Mouse (Mus musculus) heart, embryonic 10.5 days (tissue): Measurements from ENCODE around the gene Samd4b. TPM values are rescaled to one million over a fixed set of nuclear protein-coding genes. Genes with fewer than 3 reads are reported as not detected.

Experiments used
- DNase-seq: peaks from one replicate; pipeline ENCODE4 v3.0.0-alpha.2; 2017; ENCODE audit warnings: low spot score
- H3K27ac ChIP-seq: fragments of 300-500 bp; sonication (generic); 2 replicates; pipeline ENCODE4 v1.5.1; 2016; ENCODE audit warnings: mild to moderate bottlenecking
- H3K27me3 ChIP-seq: fragments of 300-500 bp; sonication (generic); 2 replicates; pipeline ENCODE4 v1.6.1; 2016; ENCODE audit warnings: mild to moderate bottlenecking; ENCODE audit not compliant: poor library complexity, insufficient read depth, severe bottlenecking
- H3K36me3 ChIP-seq: fragments of 300-500 bp; sonication (generic); 2 replicates; pipeline ENCODE4 v1.6.1; 2016; ENCODE audit warnings: mild to moderate bottlenecking, moderate library complexity
- H3K4me1 ChIP-seq: fragments of 300-500 bp; sonication (generic); 2 replicates; pipeline ENCODE4 v1.6.1; 2016; ENCODE audit warnings: mild to moderate bottlenecking
- H3K4me3 ChIP-seq: fragments of 300-500 bp; sonication (generic); 2 replicates; pipeline ENCODE4 v1.5.1; 2016; ENCODE audit warnings: mild to moderate bottlenecking, moderate library complexity
- H3K9me3 ChIP-seq: fragments of 300-500 bp; sonication (generic); 2 replicates; pipeline ENCODE4 v1.6.1; 2016; ENCODE audit warnings: mild to moderate bottlenecking, moderate library complexity
- WGBS: fragments of 180-500 bp; shearing (Covaris S2); methylation state at CpG from one replicate; pipeline ENCODE4 v1.1.7; 2016; 5-methylcytosine and 5-hydroxymethylcytosine counted together
- polyA plus RNA-seq: library from polyadenylated mRNA; unstranded; fragments of >200 nt; fragmentation: Nextera tagmentation; extraction: Ambion mirVana; gene quantifications from 2 replicates; pipeline ENCODE4 v1.2.1, GENCODE M21; 2016

Gene Samd4b
- polyA plus RNA-seq, 1 experiment from 2014 or later, result 29.7 TPM

DNA sequence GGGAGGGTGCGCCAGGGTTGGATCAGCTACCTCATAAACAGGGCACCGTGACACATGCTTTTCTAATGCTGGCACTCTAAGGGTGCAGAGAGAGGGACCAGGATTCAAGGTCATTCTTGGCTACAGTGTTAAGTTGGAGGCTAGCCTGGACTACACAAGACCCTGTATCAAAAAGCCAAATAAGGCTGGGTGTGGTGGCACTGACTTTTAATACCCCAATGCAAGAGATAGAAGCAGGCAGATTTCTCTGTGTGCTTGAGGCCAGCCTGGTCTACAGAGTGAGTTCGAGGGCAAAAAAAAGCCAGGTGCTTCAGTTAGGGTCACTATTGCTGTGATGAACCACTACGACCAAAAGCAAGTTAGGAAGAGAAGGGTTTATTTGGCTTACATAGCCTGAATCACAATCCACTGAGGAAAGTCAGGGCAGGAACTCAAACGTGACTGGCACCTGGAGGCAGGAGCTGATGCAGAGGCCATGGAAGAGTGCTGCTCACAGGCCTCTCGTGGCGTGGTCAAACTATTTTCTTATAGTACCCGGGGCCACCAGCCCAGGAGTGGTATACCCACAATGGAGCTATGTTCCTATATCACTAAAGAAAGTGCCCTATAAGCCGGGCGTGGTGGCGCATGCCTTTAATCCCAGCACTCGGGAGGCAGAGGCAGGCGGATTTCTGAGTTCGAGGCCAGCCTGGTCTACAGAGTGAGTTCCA, 156.0 kb downstream of the Samd4b start:
- Histone ChIP-seq H3K27me3 (peaks cover 4% of the 10 kb centered on the region; the same call in 1 of the 2 replicates), H3K36me3 (no peaks in the 10 kb centered on the region), H3K4me3 (no peak overlapping the region), H3K9me3 (no peaks in the 10 kb centered on the region), H3K27ac (no peak overlapping the region), H3K4me1 (peaks cover 5% of the 10 kb centered on the region)
- DNase-seq, result no peak
- WGBS, result 86% methylated on average over 14 of the region's 14 CpGs

DNA sequence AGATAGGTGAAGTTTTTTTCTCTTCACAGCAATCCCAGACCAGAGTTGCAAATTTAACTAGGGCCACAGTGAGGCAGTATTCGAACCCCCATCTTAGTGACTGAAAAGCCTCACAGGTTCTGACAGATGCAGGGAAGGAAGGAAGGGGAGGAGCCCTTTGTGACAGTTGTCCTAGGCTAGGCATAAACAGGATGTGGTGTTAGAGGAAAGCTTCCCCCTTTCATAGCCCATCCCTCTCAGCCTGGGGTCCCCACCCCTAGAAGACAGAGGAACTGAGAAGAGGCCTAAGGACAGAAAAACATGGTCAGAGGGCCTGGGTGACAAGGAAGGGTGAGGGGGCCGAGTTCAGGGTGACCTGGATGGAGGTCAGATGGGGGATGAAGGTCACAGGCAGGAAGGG, 157.2 kb downstream of the Samd4b start:
- Histone ChIP-seq H3K9me3 (no peaks in the 10 kb centered on the region), H3K4me1 (peaks cover 5% of the 10 kb centered on the region), H3K4me3 (no peak overlapping the region), H3K36me3 (no peaks in the 10 kb centered on the region), H3K27me3 (peaks cover 1% of the 10 kb centered on the region; the same call in 1 of the 2 replicates), H3K27ac (peak overlapping the region; percentile 13; the same call in 1 of the 2 replicates)
- 50% methylated on average over 2 of the region's 2 CpGs for WGBS
- DNase-seq, result no peak

DNA sequence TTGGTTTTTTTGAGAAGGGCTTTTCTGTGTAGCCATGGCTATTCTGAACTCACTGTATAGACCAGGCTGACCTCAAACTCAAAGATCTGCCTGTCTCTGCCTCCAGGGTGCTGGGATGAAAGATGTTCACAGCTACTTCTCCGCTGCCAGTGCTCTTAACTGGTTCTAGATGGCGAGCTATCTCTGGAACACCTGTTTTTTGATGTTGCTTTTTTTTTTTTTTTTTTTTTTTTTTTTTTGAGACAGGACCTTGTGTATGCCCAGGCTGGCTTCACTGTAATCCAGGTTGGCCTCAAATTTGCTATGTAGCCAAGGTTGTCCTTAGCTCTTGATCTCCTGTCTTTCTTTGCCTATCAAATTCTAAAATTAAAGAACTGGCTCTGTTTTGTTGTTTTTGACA, 159.2 kb downstream of the Samd4b start:
- 94% methylated on average over 2 of the region's 2 CpGs for WGBS
- H3K36me3 ChIP-seq, result 0 out of 2 replicates have a peak, but pooled peaks cover 3% of the 10 kb centered on the region

DNA sequence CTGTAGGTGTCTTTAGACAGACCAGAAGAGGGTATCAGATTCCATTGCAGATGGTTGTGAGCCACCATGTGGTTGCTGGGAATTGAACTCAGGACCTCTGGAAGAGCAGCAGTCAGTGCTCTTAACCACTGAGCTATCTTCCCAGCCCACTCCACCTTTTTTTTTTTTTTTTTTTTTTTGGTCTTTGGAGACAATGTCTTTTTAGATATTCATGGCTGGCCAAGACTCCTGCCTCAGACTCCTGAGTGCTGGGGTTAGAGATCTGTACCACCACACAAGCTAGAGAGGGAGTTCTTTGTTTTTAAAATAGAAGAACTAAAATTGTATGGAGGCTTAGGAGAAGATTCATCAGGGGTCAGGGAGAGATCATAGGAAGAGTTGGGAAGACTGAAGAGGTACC, 160.0 kb downstream of the Samd4b start:
- Histone ChIP-seq H3K27me3 (no peaks in the 10 kb centered on the region), H3K27ac (no peak overlapping the region), H3K4me1 (peaks cover 32% of the 10 kb centered on the region), H3K9me3 (no peaks in the 10 kb centered on the region), H3K36me3 (peaks cover 8% of the 10 kb centered on the region; the same call in 1 of the 2 replicates), H3K4me3 (no peak overlapping the region)
- no peak for DNase-seq

More for the DNA sequence above, 159.2 kb downstream of the Samd4b start:
- no peaks in the 10 kb centered on the region for H3K9me3 ChIP-seq
- peaks cover 24% of the 10 kb centered on the region for H3K4me1 ChIP-seq
- no peak for DNase-seq
- no peak overlapping the region for H3K4me3 ChIP-seq
- no peaks in the 10 kb centered on the region for H3K27me3 ChIP-seq
- no peak overlapping the region for H3K27ac ChIP-seq

DNA sequence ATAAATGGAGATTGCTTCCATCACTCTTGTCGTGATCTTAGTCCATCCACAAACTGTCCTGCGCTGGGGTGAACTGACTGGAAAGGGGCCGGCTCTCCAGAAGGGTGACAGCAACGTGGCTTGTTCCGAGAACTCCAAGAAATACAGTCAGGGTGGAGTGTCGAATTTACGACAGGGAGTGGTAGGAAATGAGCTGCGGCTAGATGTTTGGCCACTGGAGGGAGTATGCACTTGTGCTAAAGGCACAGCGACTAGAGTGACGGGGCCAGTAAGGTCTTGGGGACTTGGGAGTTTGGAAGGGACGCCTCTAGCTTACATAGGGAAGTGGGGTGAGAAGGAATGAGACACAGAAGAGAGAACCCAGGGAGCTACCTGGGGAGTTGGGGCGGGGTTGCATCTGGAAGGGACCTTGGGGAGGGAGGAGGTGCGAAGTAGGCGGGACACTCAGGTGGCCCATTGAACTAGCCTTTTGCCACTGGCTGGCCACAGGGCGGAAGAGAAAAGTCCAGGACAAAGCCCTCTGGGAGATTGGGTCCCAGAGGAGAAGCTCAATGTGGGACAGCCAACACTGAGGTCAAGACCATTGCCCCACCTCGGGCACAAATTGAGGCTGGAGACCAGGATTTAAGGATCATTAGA, 160.9 kb downstream of the Samd4b start, which contains the start of gene Gmfg:
TSS of gene Gmfg (plus strand) at position 516 of the 639 bp plus-strand sequence.
- Histone ChIP-seq H3K9me3 (no peaks in the 10 kb centered on the region), H3K4me1 (peaks cover 37% of the 10 kb centered on the region), H3K36me3 (peaks cover 16% of the 10 kb centered on the region; the same call in 1 of the 2 replicates), H3K4me3 (peak within 1 kb of the TSS; percentile 96), H3K27me3 (no peaks in the 10 kb centered on the region), H3K27ac (peak within 1 kb of the TSS; percentile 91)
- 2% methylated on average over 16 of the region's 16 CpGs for WGBS
- DNase-seq, result peak; percentile 93

DNA sequence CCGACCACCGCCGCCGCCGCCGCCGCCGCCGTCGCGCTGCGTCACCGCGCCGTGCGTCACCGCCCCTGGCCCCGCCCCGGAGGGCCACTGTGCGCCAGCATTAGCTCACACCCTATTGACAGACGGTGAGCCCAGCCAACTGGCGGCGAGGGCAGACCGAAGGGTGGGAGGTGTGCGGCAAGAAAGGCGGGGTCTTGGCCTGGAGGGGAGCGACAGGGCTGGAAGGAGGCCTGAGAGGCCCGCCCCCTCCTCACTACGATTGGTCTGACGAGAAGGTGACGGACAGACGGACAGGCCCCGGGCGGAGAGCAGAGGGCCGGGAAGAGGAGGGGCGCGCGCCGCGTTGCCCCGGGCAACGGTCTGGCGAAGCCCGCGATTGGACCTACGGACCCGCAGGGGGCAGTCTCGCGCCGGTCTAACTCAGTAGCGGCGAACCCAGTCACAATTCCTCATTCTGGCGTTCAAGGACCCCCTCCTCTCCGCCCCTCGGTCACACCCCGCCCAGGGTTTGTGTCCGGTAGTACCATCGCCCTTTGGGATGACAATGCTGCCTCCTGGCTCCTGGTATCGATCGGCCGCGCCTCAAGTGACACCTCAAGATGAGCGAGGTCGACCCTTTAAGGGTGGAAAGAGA, 161.6 kb downstream of the Samd4b start:
- Histone ChIP-seq H3K36me3 (peaks cover 20% of the 10 kb centered on the region; the same call in 1 of the 2 replicates), H3K4me3 (peak overlapping the region; percentile 96), H3K27me3 (no peaks in the 10 kb centered on the region), H3K9me3 (no peaks in the 10 kb centered on the region), H3K27ac (peak overlapping the region; percentile 91), H3K4me1 (peaks cover 37% of the 10 kb centered on the region)
- peak; percentile 100 for DNase-seq
- 3% methylated on average over 60 of the region's 64 CpGs for WGBS

DNA sequence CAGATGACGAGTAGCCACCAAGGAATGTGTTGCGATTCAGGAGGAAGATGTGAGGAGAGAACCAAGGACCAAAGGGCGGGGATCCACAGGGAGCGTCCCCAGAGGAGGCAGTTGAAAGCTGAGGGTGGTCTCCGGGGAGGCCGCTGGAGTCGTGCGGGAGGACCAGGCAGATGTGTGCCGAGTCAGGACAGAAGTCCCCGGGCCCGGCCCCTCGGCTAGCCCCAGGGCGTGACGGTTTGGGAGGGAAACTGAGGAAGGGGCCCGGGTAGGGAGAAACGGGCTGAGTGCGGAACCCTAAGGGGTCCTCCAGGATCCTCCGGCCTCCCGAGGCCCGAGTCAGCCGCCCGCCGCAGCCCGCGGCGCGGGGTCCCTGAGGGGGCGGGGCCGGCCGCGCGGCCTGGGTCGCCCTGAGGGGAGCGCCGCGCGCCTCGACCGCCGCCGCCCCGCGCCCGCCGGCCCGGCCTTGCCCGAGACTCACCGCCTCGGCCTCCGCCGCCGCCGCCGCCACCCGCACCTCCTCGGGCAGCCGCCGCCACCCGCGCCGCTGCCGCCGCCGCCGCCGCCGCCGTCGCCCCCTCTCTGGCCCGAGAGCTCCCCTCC, 162.2 kb downstream of the Samd4b start:
- no peaks in the 10 kb centered on the region for H3K9me3 ChIP-seq
- WGBS, result 21% methylated on average over 70 of the region's 70 CpGs
- no peaks in the 10 kb centered on the region for H3K27me3 ChIP-seq
- peak overlapping the region; percentile 96 for H3K4me3 ChIP-seq
- peak overlapping the region; percentile 91 for H3K27ac ChIP-seq
- DNase-seq, result no peak
- H3K4me1 ChIP-seq, result peaks cover 37% of the 10 kb centered on the region
- peaks cover 23% of the 10 kb centered on the region; the same call in 1 of the 2 replicates for H3K36me3 ChIP-seq

DNA sequence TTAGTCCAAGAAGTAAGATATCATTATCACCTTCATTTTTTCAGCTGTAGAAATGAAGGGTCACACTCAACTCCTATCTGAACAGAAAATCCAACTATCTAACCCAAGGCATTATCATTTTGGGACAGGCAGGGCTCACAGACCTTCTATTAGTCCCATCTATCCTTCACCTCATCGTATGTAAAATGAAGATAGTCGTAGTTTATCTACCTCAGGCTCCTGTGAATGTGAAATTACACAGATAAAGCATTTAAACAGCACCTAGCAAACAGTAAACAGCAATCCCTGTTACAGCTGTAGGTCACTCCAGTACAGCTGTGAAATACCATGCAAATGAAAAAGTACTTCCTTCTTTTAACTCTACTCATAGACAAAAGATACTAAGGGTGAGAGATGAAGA, 165.7 kb downstream of the Samd4b start:
- Histone ChIP-seq H3K4me3 (no peak overlapping the region), H3K36me3 (peaks cover 26% of the 10 kb centered on the region; the same call in 1 of the 2 replicates), H3K27ac (no peak overlapping the region), H3K27me3 (no peaks in the 10 kb centered on the region), H3K9me3 (no peaks in the 10 kb centered on the region), H3K4me1 (peaks cover 36% of the 10 kb centered on the region)
- WGBS, result 76% methylated on average over 2 of the region's 2 CpGs
- DNase-seq, result no peak

DNA sequence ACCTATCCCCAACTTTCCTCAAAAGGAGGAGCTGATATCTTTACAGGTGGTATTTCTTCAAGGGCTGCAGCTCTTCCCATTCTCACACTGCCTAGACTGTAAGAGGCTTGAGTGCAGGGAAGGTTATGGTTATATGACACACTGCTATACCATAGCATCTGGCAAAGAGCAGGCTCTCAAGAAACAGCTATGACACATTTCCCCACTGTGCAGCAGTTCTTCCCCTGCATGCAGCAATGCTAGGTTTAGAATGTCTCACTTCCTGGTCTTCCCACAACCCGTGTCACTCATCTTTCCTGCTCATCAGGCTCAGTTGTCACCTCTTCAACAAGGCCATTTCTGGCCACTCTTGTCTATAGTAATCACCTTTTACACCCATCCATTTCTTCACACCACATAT, 167.4 kb downstream of the Samd4b start:
- Histone ChIP-seq H3K36me3 (peaks cover 26% of the 10 kb centered on the region; the same call in 1 of the 2 replicates), H3K27ac (no peak overlapping the region)
- 62% methylated on average over 1 of the region's 1 CpGs for WGBS

DNA sequence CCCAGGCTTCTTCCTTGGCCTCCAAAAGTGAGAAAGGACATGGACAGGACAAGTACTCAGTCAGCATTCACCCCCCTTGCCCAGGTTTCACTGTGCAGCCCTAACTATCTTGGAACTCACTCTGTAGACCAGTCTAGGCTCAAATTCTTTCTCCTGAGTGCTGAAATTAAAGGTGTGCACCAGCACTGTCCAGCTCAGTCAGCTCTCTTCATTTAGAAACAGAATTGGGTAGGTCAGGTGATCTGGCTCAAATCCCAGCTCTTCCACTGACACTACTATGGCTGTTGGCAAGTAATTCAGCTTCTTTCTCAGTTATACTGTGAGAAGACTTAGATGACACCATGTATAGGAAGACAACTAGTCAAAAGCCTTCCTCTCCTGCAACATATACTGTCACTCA, 170.2 kb downstream of the Samd4b start:
- Histone ChIP-seq H3K4me1 (peaks cover 2% of the 10 kb centered on the region; the same call in 1 of the 2 replicates), H3K27ac (no peak overlapping the region), H3K9me3 (no peaks in the 10 kb centered on the region), H3K4me3 (no peak overlapping the region), H3K27me3 (no peaks in the 10 kb centered on the region), H3K36me3 (peaks cover 34% of the 10 kb centered on the region)
- DNase-seq, result no peak

More for the DNA sequence above, 167.4 kb downstream of the Samd4b start:
- H3K4me1 ChIP-seq, result peaks cover 30% of the 10 kb centered on the region
- no peak overlapping the region for H3K4me3 ChIP-seq
- no peaks in the 10 kb centered on the region for H3K9me3 ChIP-seq
- no peaks in the 10 kb centered on the region for H3K27me3 ChIP-seq
- no peak for DNase-seq

DNA sequence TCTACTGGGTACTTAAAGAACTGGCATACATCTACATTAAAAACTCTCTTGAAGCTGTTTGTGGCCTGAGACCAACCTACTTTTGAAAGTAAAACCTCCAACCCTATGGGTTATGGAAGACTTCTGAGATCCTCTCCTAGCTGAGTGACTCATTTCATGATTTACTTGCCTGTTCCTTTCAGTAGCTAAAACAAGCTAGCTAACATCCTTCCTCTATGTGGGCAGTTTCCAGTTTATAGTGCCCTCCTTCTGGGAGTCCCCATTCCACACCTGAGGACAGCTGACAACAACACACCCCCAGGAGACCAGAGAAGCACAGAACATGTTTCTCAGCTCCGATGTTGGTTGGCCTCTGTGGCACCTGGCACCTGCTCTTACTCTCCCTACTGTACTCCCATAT, 174.9 kb downstream of the Samd4b start:
- DNase-seq, result no peak
- Histone ChIP-seq H3K27me3 (no peaks in the 10 kb centered on the region), H3K9me3 (no peaks in the 10 kb centered on the region), H3K4me1 (peaks cover 2% of the 10 kb centered on the region; the same call in 1 of the 2 replicates), H3K36me3 (peaks cover 68% of the 10 kb centered on the region), H3K27ac (no peak overlapping the region), H3K4me3 (no peak overlapping the region)
- WGBS, result 100% methylated on average over 1 of the region's 1 CpGs

DNA sequence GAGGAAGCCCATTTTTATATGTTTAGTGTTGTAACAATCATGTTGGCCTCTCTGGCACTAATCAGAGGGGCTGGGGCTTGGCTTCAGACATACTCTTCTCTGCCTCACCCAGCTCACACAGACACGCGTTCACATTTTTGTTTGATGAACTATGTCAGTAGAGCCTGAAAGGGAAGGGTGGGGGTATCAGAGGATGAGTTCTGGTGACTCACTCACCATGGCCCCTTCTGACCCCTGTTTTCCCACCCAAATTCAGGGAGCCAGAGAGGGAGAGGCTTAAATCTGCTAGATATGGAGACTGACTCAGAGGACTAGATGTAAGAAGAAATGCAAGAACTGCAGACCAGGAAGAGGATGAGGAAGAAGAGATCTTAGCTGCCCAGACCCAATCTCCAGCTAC, 178.5 kb downstream of the Samd4b start:
- Histone ChIP-seq H3K27ac (no peak overlapping the region), H3K27me3 (no peaks in the 10 kb centered on the region), H3K9me3 (no peaks in the 10 kb centered on the region), H3K36me3 (peaks cover 89% of the 10 kb centered on the region), H3K4me1 (peaks cover 2% of the 10 kb centered on the region; the same call in 1 of the 2 replicates), H3K4me3 (no peak overlapping the region)
- no peak for DNase-seq
- 92% methylated on average over 2 of the region's 2 CpGs for WGBS
